ENCODE assay signal across 7 mouse cellular contexts in genomic region chr16:77536746-77537145, GRCm38 (mm10).
DNase-seq lines count a peak whose midpoint lies in the region; ATAC-seq and TF ChIP-seq lines count a peak whose summit lies in the region.

No protein-coding gene starts in this region.

- TF ChIP-seq EP300 in liver, postnatal 0 days (IDR thresholded peaks at IDR 0.05; ENCODE audit: low read depth): no peak

- H3K36me3 ChIP-seq in midbrain, embryonic 16.5 days (ENCODE audit: control insufficient read depth, insufficient read depth, low read length): no peaks in the 10 kb centered on the region
- no peaks in the 10 kb centered on the region for H3K36me3 ChIP-seq in liver, postnatal 0 days (replicated peaks; ENCODE audit: insufficient read depth, low read length)

- peak overlapping the region; percentile 61 for H3K4me2 ChIP-seq in midbrain, embryonic 16.5 days (ENCODE audit: low read length)
- no peak overlapping the region for H3K4me2 ChIP-seq in liver, postnatal 0 days (ENCODE audit: low read depth, low read length)

- no peaks in the 10 kb centered on the region for H3K27me3 ChIP-seq in midbrain, embryonic 16.5 days (ENCODE audit: control insufficient read depth, insufficient read depth, low read depth, low read length)
- no peaks in the 10 kb centered on the region for H3K27me3 ChIP-seq in liver, postnatal 0 days (ENCODE audit: insufficient read depth, low read length)

- no peaks in the 10 kb centered on the region for H3K9me3 ChIP-seq in midbrain, embryonic 16.5 days (replicated peaks; ENCODE audit: control insufficient read depth, low read length, poor library complexity, severe bottlenecking)
- H3K9me3 ChIP-seq in liver, postnatal 0 days (ENCODE audit: low read length): no peaks in the 10 kb centered on the region

- ATAC-seq in midbrain, embryonic 16.5 days: peak; percentile 94
- no peak for ATAC-seq in liver, postnatal 0 days

- peak; percentile 28 for DNase-seq in cerebellum, adult 9-10 months
- DNase-seq in embryo, embryonic 11 days: peak; percentile 49
- DNase-seq in layer of hippocampus, adult 18-20 months (ENCODE audit: low spot score in 2 of 2): peak; percentile 47 to 71
- no peak for DNase-seq in spleen, postnatal 36 days (ENCODE audit: low spot score in 2 of 2)
- DNase-seq in liver, postnatal 0 days: no peak
- no peak for DNase-seq in adrenal gland, postnatal 4 days (ENCODE audit: low spot score in 2 of 2)

- peak overlapping the region; percentile 96 for H3K27ac ChIP-seq in midbrain, embryonic 16.5 days (ENCODE audit: low read length)
- no peak overlapping the region for H3K27ac ChIP-seq in liver, postnatal 0 days (ENCODE audit: low read depth)

- peaks cover 11% of the 10 kb centered on the region for H3K4me1 ChIP-seq in midbrain, embryonic 16.5 days (ENCODE audit: control insufficient read depth, insufficient read depth, low read length)
- H3K4me1 ChIP-seq in liver, postnatal 0 days (ENCODE audit: insufficient read depth): no peaks in the 10 kb centered on the region

- no peak for TF ChIP-seq CTCF in liver, postnatal 0 days (IDR thresholded peaks at IDR 0.05; ENCODE audit: low read depth)

- 7% methylated on average over 10 of the region's 10 CpGs for WGBS in midbrain, embryonic 16.5 days
- WGBS in liver, postnatal 0 days (ENCODE audit: insufficient replicate concordance): 84% methylated on average over 10 of the region's 10 CpGs

- peak overlapping the region; percentile 58 for H3K9ac ChIP-seq in midbrain, embryonic 16.5 days (ENCODE audit: low read depth, low read length)
- no peak overlapping the region for H3K9ac ChIP-seq in liver, postnatal 0 days (replicated peaks)

- peak overlapping the region; percentile 34 for H3K4me3 ChIP-seq in midbrain, embryonic 16.5 days (ENCODE audit: low read depth, low read length)
- no peak overlapping the region for H3K4me3 ChIP-seq in liver, postnatal 0 days (ENCODE audit: low read depth, low read length)

Comparison
In these comparisons a context has a peak if more than half of its experiments do, and no peak if none do; other contexts are left out.
1. DNase-seq: peak in cerebellum, adult 9-10 months (single experiment), embryo, embryonic 11 days (single experiment) and layer of hippocampus, adult 18-20 months (2 of 2); none in spleen, postnatal 36 days (0 of 2), liver, postnatal 0 days (single experiment) and adrenal gland, postnatal 4 days (0 of 2).